Mouse (Mus musculus): Measurements from ENCODE around the gene Dpf2.

The Dpf2 gene

GRCm38 (mm10) chr19:5863776-5864175 is 49.0 kb downstream of the Dpf2 start:
- no peak for DNase-seq (ENCODE audit: extremely low spot score)

- DNase-seq (ENCODE audit: extremely low spot score): no peak
These were observed 50.3 kb downstream of the Dpf2 start for GRCm38 (mm10) chr19:5862335-5863085.

GRCm38 (mm10) chr19:5856604-5857003 is 56.2 kb downstream of the Dpf2 start:
- no peak for DNase-seq (ENCODE audit: extremely low spot score)

- no peak for DNase-seq (ENCODE audit: extremely low spot score)
These were observed 60.6 kb downstream of the Dpf2 start for GRCm38 (mm10) chr19:5852035-5852722.

GRCm38 (mm10) chr19:5851481-5851971 is 61.3 kb downstream of the Dpf2 start:
- DNase-seq (ENCODE audit: extremely low spot score): no peak

GRCm38 (mm10) chr19:5850860-5851259 is 62.0 kb downstream of the Dpf2 start:
- DNase-seq (ENCODE audit: extremely low spot score): no peak

GRCm38 (mm10) chr19:5849843-5850527 is 62.8 kb downstream of the Dpf2 start:
- peak; percentile 88 for DNase-seq (ENCODE audit: extremely low spot score)

- DNase-seq (ENCODE audit: extremely low spot score): peak; percentile 60
These were observed 63.8 kb downstream of the Dpf2 start for GRCm38 (mm10) chr19:5848826-5849672.

- DNase-seq (ENCODE audit: extremely low spot score): peak; percentile 38
These were observed 64.6 kb downstream of the Dpf2 start for GRCm38 (mm10) chr19:5848032-5848825.

GRCm38 (mm10) chr19:5847306-5847796 is 65.5 kb downstream of the Dpf2 start:
- no peak for DNase-seq (ENCODE audit: extremely low spot score)

- DNase-seq (ENCODE audit: extremely low spot score): peak; percentile 86
These were observed 66.1 kb downstream of the Dpf2 start for GRCm38 (mm10) chr19:5846557-5847305.
